Mouse (Mus musculus): ENCODE measurements at regions not wholly inside any gene's neighbourhood (a gene's known extent, or its start where the extent isn't known, plus 50 kb on each side); places are given as distances from the start of the nearest gene placed in this dataset.
A peak's percentile ranks its signal among the peaks of the same experiment; 100 is the strongest.
"Not testable (repeated sequence)": the region's sequence is repeated elsewhere in the genome, so short reads cannot be mapped to it uniquely, and the experiment has no call there.

DNA sequence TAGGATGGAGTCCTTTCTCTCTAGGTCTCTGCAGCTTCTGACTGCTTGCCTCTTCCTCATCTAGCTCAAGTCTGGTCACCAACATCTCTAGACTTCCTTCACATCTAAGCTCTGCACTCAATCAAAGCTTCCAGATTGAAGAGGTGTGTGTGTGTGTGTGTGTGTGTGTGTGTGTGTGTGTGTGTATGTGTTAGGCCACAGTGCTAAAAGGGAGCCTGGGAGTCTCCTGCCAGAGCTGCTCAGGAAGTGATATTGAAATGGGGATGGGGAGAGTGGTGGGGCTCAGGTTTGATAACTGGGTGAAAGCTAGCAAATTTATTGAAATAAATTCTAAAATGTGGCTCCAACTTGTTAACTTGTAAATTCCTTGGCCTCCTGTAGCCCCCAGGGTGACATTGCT, 73.3 kb downstream of the Gm31371 start:
- not testable (repeated sequence) for H3K9ac ChIP-seq; H3K9me3 ChIP-seq (replicated peaks); H3K4me2 ChIP-seq (replicated peaks); H3K27me3 ChIP-seq; H3K4me1 ChIP-seq; ATAC-seq (ENCODE audit: insufficient number of reproducible peaks, low FRiP score, low TSS enrichment, low read depth); H3K4me3 ChIP-seq (replicated peaks); H3K36me3 ChIP-seq; H3K27ac ChIP-seq (replicated peaks)

DNA sequence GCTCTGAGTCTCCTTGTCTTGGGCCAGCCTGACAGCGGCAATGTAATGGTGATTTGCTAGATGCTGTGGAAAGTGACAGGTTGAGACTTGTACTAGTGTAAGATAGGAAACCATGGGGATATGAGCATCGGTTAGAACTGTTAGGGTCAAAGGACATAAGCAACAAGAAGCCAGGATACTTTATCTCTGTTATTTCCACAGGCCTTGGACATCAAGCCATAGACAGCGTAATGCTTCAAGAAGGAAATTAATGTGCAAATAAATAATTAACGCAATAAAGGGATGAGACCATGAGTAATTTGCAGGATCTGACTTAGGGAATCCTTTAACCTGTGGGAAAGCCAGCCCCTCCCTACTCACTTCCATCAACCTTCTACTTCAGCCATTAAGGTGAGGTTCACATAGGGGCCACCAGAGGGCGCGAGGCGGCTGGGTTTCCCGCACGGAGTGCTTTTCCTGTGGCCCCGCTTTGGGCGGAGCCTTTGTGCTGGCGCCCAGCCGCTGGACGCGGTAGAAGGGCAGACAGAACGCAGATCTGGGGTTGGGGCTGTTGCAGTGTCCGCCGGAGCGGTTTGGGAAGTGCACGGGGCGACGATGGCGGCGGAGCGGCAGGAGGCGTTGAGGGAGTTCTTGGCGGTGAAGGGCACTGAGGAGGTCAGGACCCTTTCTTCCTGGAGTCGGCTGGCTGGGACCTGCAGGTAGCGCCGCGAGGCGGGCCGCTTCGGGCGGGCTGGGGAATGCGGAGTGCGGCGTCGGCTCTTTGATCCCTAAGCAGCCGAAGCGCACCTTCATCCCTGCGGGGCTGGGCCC, 76.5 kb downstream of the Gm31371 start:
- H3K4me3 ChIP-seq (replicated peaks), result peak overlapping the region; percentile 49
- no peaks in the 10 kb centered on the region for H3K4me1 ChIP-seq
- peak; percentile 84 for ATAC-seq (ENCODE audit: insufficient number of reproducible peaks, low FRiP score, low TSS enrichment, low read depth)
- peak overlapping the region; percentile 33 for H3K9ac ChIP-seq
- H3K9me3 ChIP-seq (replicated peaks), result no peaks in the 10 kb centered on the region
- no peak overlapping the region for H3K27ac ChIP-seq (replicated peaks)
- H3K36me3 ChIP-seq, result peaks cover 5% of the 10 kb centered on the region; the same call in 1 of the 2 replicates
- peak overlapping the region; percentile 57 for H3K4me2 ChIP-seq (replicated peaks)
- H3K27me3 ChIP-seq, result no peaks in the 10 kb centered on the region
- 7% methylated on average over 42 of the region's 42 CpGs for WGBS

DNA sequence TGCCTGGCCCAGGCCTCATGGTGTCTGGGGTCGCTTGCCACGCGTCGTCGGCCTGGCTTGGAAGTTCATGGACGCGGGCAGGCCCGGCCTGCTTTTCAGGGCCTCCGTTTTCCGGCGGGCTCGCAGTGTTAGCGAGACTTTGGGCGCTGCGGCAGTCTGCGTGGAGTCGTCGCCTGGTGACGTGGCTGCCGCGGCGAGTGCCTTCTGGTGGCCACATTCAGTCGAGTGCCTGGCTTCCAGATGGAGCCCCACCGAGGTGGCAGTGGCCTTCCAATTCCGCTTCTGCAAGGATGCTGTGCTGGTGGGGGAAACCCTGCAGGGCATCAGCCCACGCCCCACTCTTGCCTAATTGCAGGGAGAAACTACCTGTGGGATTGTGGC, 77.1 kb downstream of the Gm31371 start:
- Histone ChIP-seq H3K9ac (peak overlapping the region; percentile 33), H3K4me2 (replicated peaks) (peak overlapping the region; percentile 57), H3K4me3 (replicated peaks) (peak overlapping the region; percentile 49)
- not testable (repeated sequence) for H3K27me3 ChIP-seq; ATAC-seq (ENCODE audit: insufficient number of reproducible peaks, low FRiP score, low TSS enrichment, low read depth); H3K36me3 ChIP-seq; H3K27ac ChIP-seq (replicated peaks); H3K4me1 ChIP-seq; H3K9me3 ChIP-seq (replicated peaks)
- 19% methylated on average over 26 of the region's 26 CpGs for WGBS

- H3K4me3 ChIP-seq (replicated peaks); ATAC-seq (ENCODE audit: insufficient number of reproducible peaks, low FRiP score, low TSS enrichment, low read depth); H3K4me2 ChIP-seq (replicated peaks); H3K9ac ChIP-seq; H3K27me3 ChIP-seq; H3K9me3 ChIP-seq (replicated peaks); H3K27ac ChIP-seq (replicated peaks); H3K4me1 ChIP-seq; H3K36me3 ChIP-seq: not testable (repeated sequence)
- WGBS, result 82% methylated on average over 3 of the region's 3 CpGs
Observed at GRCm38 (mm10) chr8:20008106-20008505, 104.9 kb downstream of the Gm31371 start.

DNA sequence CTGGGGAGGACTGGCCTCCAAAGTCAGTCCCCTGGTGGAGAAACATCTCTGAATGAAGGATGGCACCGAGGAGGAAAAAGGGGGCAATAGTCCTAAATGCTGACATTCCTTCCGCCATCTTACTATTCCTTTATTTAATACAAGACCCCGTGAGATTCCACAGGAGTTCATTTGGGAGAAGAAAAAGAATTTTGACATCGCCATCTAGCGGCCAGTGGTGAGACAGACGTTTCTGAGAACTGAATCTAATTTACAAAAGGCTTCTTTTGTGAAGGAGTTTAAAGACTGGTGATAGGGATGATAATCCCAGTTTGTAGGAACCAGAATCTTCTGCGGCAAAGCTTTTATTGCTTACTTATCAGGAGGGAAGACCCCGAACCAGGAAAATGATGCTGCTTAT, 107.8 kb downstream of the Gm31371 start:
- 71% methylated on average over 8 of the region's 8 CpGs for WGBS

DNA sequence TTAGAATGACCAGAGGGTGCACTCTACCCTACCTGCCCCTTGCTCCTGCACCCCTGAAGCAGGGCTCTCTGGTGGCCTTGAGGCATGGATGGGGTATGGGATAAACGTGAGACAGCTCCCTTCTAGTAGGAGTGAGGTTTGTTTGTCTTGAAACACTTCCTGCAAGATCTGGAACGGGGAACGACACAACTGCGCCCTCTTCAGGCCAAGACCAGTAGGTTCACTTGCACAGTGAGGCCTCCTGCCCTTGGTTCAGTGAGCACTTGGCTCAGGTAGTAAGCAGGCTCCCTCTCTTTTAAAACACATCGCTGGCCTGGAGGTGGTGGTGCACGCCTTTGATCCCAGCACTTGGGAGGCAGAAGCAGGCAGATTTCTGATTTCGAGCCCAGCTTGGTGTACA, 110.1 kb downstream of the Gm31371 start:
- not testable (repeated sequence) for H3K9ac ChIP-seq; H3K9me3 ChIP-seq (replicated peaks); H3K4me3 ChIP-seq (replicated peaks); H3K27me3 ChIP-seq; H3K4me1 ChIP-seq; ATAC-seq (ENCODE audit: insufficient number of reproducible peaks, low FRiP score, low TSS enrichment, low read depth); H3K27ac ChIP-seq (replicated peaks); H3K4me2 ChIP-seq (replicated peaks)
- H3K36me3 ChIP-seq, result peaks cover 12% of the 10 kb centered on the region
- 76% methylated on average over 7 of the region's 7 CpGs for WGBS

More for the DNA sequence above, 107.8 kb downstream of the Gm31371 start:
- peaks cover 12% of the 10 kb centered on the region for H3K36me3 ChIP-seq
- not testable (repeated sequence) for H3K27ac ChIP-seq (replicated peaks); H3K4me2 ChIP-seq (replicated peaks); ATAC-seq (ENCODE audit: insufficient number of reproducible peaks, low FRiP score, low TSS enrichment, low read depth); H3K9me3 ChIP-seq (replicated peaks); H3K27me3 ChIP-seq; H3K4me1 ChIP-seq; H3K4me3 ChIP-seq (replicated peaks); H3K9ac ChIP-seq

DNA sequence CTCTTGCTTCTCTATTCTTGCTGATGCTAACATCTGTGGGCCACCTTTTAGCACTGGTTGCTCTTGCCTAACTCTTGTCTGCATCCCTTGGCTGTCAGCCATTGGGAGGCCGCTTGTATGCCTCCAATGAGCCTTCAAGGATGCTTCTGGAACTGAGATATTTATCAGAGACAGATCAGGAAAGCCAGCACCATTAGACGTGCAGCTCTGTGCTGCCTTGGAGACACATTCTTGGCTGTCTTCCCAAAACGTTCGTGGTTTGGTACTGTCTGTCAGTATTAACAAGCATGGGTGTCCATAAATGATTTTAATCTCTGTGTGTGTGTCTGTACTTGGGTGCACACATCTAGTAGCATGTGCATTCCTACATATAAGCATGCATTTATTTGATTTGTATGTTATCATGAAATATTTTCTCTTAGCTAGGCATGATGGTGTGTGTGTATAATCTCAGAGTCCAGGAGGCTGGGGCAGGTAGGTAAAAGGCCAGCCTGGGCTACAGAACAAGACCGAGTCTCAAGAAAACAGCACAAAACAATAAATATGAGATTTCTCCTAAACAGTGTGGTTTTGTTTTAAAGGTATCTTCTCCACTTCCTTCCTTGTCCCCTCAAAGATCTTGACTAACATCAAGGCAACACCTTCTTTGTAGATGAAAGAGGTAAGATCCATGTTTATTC, 111.4 kb downstream of the Gm31371 start:
- H3K27me3 ChIP-seq; H3K27ac ChIP-seq (replicated peaks); ATAC-seq (ENCODE audit: insufficient number of reproducible peaks, low FRiP score, low TSS enrichment, low read depth); H3K4me2 ChIP-seq (replicated peaks); H3K9ac ChIP-seq; H3K9me3 ChIP-seq (replicated peaks); H3K4me3 ChIP-seq (replicated peaks); H3K4me1 ChIP-seq: not testable (repeated sequence)
- peaks cover 12% of the 10 kb centered on the region for H3K36me3 ChIP-seq
- 52% methylated on average over 5 of the region's 5 CpGs for WGBS

- H3K4me1 ChIP-seq; H3K27ac ChIP-seq (replicated peaks); H3K9ac ChIP-seq; ATAC-seq (ENCODE audit: insufficient number of reproducible peaks, low FRiP score, low TSS enrichment, low read depth); H3K4me3 ChIP-seq (replicated peaks); H3K9me3 ChIP-seq (replicated peaks); H3K27me3 ChIP-seq; H3K4me2 ChIP-seq (replicated peaks); H3K36me3 ChIP-seq: not testable (repeated sequence)
- 90% methylated on average over 6 of the region's 6 CpGs for WGBS
Observed at GRCm38 (mm10) chr8:20015411-20016081, 112.4 kb downstream of the Gm31371 start.

DNA sequence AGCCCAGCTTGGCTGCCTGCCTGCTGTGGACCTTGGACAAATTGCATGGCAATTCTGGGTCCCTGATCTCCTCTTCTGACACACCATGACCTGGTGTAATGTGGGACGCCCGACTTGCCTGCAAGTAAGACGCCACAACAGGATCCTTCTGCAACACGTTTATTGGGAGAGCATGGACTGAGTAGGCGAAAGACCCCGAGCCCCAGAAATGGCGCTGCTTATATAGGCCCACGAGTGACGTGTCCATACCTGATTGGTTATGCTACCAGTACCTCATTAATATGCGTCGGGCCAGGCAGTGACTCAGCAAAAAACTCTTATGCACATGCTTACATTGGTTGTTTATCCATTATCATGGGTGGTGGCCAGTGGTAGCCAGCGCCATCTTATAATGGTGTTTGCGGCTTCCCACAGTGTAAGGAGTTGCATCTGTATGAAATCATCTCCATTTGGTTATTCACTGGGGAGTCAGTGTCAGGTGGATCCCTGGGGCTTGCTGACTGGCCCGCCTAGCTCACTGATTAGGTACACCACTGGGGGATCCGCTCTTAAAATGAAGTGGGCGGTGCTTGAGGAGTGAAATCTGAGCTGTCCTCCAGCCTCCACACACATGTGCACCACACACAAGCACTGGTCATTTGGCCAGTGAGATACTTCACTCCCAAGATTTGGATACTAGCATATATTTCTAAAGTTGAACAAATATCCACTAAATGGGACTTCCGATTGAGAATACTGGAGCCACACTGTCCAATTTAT, 113.1 kb downstream of the Gm31371 start:
- H3K4me1 ChIP-seq; H3K27ac ChIP-seq (replicated peaks); ATAC-seq (ENCODE audit: insufficient number of reproducible peaks, low FRiP score, low TSS enrichment, low read depth); H3K27me3 ChIP-seq; H3K4me3 ChIP-seq (replicated peaks); H3K4me2 ChIP-seq (replicated peaks); H3K9me3 ChIP-seq (replicated peaks); H3K36me3 ChIP-seq; H3K9ac ChIP-seq: not testable (repeated sequence)
- WGBS, result 87% methylated on average over 17 of the region's 17 CpGs

GRCm38 (mm10) chr8:20025521-20025920, 122.3 kb downstream of the Gm31371 start:
- H3K9ac ChIP-seq; H3K4me1 ChIP-seq; H3K27ac ChIP-seq (replicated peaks); H3K27me3 ChIP-seq; ATAC-seq (ENCODE audit: insufficient number of reproducible peaks, low FRiP score, low TSS enrichment, low read depth); H3K36me3 ChIP-seq; H3K4me3 ChIP-seq (replicated peaks); H3K9me3 ChIP-seq (replicated peaks); H3K4me2 ChIP-seq (replicated peaks): not testable (repeated sequence)
- 50% methylated on average over 1 of the region's 2 CpGs for WGBS

DNA sequence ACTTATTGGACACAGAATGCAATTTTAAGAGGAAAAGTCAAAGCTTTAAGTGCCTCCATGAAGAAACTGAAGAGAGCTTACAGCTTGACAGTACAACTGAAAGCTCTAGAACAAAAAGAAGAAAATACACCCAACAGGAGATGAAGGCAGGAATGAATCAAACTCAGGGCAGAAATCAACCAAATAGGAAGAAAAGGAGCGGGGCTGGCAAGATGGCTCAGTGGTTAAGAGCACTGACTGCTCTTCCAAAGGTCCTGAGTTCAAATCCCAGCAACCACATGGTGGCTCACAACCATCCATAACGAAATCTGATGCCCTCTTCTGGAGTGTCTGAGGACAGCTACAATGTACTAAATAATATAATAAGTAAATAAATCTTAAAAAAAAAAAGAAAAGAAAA, 124.8 kb downstream of the Gm31371 start:
- WGBS, result 63% methylated on average over 2 of the region's 2 CpGs
- not testable (repeated sequence) for ATAC-seq (ENCODE audit: insufficient number of reproducible peaks, low FRiP score, low TSS enrichment, low read depth); H3K9ac ChIP-seq; H3K27ac ChIP-seq (replicated peaks); H3K4me1 ChIP-seq; H3K4me2 ChIP-seq (replicated peaks); H3K27me3 ChIP-seq; H3K36me3 ChIP-seq; H3K4me3 ChIP-seq (replicated peaks); H3K9me3 ChIP-seq (replicated peaks)
